Mouse (Mus musculus): Measurements from ENCODE around the gene Stard3. TPM values are rescaled to one million over a fixed set of nuclear protein-coding genes. Genes with fewer than 3 reads are reported as not detected.

Stard3 gene
- total RNA-seq, 2 experiments from 2014 or later = 21.5 to 26.8 TPM

DNA sequence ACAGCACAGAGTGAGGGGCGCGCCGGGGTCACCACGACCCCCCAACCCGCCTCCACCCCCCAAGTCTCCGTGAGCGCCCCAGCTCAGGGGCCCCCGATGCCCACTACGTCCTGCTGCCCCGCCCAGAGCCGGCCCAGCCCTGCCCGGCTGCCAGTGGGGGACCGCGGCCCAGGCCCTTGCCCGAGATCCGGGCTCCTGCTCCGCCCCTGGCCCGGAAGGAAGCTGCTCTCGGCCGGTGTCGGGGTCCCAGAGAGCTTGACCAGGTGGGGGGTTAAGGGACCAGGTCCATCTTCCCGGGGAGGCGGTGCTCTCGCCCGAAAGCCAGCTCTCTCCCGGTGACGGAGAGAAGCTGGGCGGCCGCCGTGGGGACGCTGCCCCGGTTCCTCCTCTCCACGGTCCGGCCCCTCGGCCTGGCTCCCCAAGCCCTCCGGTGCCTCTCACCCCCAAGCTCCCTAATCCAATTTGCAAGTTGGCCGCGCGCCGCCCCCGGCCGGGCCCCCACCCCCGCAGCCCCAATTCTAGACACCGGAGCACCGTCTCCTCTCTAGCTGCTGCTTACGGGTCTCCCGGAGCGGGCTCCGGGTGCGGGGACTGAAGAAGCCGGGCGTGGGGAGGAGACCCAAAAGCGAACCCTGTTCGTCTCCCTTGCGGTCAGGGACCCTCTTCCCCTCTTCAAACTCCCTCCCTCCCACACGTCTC, 29.6 kb upstream of the Stard3 start:
- DNase-seq = no peak
- intact Hi-C loops (cut with DNase I) = no loop called here

DNA sequence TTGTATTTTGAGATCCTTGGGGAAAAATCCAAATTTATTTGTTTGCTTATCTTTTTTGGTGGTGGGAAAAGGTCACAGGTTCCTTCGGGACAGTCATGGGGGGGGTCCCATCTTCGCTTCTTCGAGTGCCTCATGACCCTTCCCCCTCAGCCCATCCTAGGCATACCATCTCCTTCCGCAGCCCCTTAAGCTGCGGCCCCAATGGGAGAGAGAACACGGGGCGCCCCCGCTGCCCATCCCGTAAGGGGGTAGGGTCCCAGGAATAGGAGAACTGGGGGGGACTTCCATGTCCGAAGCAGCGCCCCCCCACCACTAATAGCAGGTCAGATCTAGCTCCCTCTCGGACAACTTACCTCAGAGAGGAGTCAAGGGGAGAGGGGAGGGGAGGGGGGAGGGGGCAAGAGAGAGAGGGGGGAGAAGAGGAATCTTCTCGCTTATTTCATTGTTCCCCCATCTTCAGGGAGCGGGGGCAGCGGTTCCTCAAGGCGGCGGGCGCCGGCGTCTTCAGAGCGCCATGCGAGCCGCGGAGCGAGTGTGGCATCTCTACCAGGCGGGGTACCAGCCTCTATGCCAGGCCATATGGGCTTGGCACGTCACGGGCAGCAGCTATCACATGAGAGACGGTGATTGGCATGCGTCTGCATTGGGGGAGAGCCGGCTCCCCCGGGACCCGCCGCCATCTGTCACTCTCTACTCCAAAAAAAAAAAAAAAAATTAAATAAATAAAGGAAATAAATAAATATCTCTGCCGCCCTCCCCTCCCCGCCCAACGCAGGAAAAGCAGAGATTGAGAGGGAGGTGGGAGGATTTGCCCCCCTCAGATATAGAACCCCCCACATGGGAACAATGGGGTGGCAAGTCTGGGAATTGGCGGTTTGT, 28.8 kb upstream of the Stard3 start, which contains the start of gene Neurod2:
Gene Neurod2 (minus strand): TSS at position 568 of the 879 bp plus-strand sequence.
- no peak for DNase-seq
- intact Hi-C loops (cut with DNase I) = no loop called here

DNA sequence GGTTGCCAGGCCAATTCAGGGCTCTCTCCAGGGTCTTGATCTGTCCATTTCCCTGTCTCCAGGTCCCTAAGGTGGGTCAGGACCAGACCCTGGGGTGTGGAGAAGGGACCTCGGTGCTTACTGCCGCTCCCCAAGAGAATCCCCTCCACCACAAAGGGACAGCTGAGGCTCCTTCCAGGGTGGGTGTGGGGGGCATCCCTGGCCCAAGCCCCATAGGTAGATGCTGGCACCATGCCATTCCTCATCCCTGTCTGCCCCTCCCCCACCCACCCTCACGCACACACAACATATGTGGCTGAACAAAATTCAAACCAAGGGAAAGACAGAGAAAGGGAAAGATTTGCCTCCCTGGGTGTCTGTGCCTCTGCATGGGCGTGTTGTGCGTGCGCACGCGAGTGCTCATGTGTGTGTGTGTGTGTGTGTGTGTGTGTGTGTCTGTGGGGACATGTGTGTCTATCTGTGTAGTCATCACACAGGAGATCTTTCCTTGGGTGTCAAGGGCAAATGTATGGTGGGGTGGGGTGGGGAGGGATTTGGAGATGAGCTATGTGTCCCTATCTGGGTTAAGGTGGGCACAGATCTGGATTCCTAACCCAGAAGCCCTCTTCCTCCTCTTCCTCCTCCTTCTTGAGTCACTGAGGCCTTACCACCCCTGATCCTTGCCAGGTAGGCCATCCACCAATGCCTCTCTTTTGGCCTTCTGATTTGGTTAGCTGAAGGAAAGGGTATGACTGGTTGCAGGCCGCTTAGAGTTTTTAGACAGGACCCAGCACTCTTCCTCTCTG, 28.0 kb upstream of the Stard3 start:
- intact Hi-C loops (cut with DNase I) = no loop called here
- DNase-seq = no peak

DNA sequence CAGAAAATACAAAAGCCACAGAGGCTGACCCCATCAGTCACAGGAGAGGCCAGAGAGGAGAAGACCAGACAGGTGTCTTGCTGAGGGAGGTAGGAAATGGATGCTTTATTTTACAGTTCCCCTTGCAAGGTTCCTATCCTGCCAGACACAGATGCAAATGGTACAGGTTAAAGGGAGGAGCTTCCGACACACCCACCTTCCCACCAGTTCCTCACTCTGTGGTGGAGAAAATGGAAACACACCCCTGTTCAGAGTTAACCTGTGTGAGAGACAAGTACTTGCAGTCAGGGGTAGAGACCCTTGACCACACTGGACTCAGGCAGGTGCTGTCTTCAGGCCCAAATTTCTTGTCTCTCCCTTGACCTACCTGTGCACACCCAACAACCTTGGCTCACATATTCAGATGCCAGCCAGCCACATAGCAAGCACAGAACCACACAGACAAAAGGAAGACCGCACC, 27.4 kb upstream of the Stard3 start:
- no peak for DNase-seq
- intact Hi-C loops (cut with DNase I) = no loop called here

- no peak for DNase-seq
- intact Hi-C loops (cut with DNase I) = no loop called here
Observed at GRCm38 (mm10) chr11:98331401-98331800, 26.8 kb upstream of the Stard3 start.

DNA sequence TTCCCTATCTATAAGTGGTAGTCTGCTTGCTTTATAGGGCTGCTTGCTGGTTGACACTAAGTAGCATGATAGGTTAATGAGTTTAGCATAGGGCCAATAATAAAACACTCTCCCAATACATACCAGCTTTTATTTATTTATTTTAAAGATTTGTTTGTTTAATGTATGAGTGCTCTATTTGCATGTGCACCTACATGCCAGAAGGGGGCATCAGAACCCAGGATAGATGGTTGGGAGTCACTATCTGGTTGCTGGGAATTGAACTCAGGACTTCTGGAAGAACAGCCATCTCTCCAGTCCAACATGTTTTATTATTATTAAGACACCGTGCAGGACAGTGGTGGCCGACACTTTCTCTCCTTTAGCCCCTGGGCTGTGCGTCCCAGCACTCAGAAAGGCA, 26.0 kb upstream of the Stard3 start:
- intact Hi-C loops (cut with DNase I) = no loop called here
- DNase-seq = no peak

GRCm38 (mm10) chr11:98332841-98333240, 25.3 kb upstream of the Stard3 start:
- DNase-seq = no peak
- intact Hi-C loops (cut with DNase I) = no loop called here

DNA sequence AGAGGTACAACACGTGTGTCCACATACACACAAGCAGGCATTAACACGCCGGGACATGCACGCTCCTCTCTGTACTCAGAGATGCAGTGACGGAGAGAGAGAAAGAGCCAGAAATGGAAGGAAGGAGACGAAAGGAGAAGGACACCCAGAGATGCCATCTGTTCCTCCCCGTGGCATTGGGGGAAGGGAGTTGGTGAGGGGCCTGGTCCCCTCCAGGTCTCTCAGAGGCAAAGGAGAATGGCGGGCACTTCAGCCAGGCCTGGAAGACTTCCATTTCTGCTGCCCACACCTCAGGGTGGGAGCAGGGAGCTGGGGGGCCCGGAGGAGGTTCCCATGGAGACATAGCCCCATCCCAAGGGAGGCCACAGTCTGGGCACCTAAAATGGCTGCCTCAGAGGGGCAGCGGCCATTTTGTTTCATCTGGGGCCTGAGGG, 24.9 kb upstream of the Stard3 start:
- intact Hi-C loops (cut with DNase I) = no loop called here
- DNase-seq = no peak

GRCm38 (mm10) chr11:98333981-98334741, 24.0 kb upstream of the Stard3 start:
- intact Hi-C loops (cut with DNase I) = no loop called here
- no peak for DNase-seq

- DNase-seq = no peak
- intact Hi-C loops (cut with DNase I) = no loop called here
Observed at GRCm38 (mm10) chr11:98335250-98335649, 22.9 kb upstream of the Stard3 start.

DNA sequence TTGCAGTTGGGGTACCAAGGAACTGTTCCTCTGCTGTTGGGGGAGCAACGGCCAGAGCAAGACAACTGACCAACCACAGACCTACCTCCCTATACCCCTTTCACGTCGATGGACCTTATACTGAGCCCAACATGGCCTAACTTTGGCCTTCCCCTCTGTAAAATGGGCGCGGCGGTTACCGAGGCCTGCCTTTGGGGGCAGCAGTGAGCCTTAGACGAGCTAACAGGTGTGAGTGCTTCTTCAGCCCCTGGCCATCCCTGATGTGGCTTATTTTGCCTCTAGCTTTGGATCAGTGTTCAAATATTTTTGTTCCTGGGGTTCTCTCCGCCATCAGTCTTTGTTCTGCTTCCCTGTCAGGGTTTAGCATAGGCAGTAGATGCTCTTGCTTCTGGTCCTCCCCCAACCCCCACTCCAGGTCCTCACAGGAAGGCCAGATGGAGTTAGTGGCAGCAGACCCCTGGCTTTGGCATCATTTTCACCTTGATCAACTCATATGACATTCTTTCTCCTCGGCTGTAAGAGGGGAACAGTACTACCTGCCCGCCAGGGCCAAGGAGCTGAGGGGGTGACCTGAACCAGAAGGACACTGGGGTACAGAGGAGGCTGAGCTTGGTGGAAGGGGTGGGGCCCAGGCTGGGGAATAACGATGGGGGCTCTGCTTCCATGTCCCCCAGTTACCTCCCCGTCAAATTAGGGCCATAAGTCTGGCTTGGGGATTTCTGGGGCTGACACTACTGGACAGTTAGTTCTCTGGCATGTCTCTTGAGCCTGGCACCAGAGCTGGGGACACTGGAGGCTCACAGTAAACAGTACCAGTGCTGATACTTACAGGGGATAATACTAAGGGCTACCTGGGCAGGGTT, 21.7 kb upstream of the Stard3 start:
- intact Hi-C loops (cut with DNase I) = no loop called here
- no peak for DNase-seq

- intact Hi-C loops (cut with DNase I) = no loop called here
Observed at GRCm38 (mm10) chr11:98338507-98338961, 19.6 kb upstream of the Stard3 start.

DNA sequence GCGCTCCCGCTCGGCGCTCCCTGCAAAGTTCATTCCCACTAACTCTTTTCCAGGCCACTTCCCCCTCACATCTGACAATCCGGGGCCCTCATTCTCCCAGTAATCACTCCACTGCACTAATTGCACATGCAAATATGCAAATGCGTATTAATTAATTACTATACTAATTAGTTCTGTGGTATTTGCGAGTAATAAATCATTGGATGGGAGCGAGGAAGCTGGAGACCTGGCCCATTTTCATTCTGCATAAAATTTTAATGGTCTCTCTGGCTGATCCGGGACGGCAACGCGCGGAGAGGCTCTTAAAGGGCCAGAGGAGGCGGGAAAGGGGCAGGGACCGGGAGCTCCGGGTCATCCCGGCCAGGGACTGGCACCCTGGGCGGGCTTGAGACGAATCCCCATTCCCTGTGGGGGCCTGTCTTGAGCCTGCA, 19.1 kb upstream of the Stard3 start:
- intact Hi-C loops (cut with DNase I) = no loop called here
- no peak for DNase-seq

More at GRCm38 (mm10) chr11:98338507-98338961, 19.6 kb upstream of the Stard3 start:
- peak; percentile 41 to 46 for DNase-seq

DNA sequence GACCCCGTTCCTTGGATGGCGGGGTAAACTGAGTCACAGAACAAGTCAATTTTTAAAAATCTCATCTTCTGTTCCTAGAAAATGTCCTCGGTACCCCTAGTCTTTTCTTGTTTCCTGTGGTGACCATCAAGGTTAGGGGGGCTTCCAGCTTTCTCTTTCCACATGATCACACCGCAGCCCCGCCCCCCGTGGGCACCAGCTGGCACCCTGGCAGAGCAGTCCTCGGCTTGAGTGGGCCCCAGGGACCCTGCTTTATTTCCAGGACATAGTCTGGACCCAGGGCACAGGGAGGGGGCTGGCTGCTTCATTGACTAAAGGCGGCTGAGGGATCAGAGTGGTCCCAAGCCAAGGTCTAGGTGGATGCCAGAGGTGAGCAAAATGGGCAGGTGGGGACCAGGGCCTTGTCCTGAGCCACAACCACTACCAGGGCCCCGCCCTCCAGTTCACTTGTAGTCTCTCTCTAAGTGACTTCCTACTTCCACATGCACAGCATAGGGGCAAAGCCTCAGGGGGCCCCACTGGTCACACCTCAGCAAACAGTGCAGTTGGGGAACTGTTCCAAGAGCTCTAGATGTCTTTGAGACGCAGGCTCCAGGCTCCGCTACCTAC, 18.4 kb upstream of the Stard3 start:
- no peak for DNase-seq
- intact Hi-C loops (cut with DNase I) = no loop called here

DNA sequence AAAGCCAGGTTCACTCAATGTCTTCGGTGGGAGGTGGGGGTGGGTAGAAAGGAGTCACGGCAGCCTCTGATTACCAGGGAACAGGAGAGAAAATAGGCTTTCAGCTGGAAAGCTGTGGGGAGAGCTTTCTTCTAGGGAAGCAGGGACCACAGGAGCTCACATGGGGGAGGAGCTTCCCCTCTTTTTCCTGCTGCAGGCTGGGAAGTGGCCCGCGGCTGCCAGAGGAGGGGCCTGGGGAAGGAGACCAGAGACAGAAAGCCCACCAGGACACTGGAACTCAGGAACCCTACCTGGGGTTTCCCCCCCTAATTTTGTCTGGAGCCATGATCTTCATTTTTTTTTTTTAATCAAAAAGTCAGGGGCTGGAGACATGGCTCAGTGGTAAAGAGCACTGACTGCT, 17.6 kb upstream of the Stard3 start:
- intact Hi-C loops (cut with DNase I) = no loop called here
- DNase-seq = no peak

DNA sequence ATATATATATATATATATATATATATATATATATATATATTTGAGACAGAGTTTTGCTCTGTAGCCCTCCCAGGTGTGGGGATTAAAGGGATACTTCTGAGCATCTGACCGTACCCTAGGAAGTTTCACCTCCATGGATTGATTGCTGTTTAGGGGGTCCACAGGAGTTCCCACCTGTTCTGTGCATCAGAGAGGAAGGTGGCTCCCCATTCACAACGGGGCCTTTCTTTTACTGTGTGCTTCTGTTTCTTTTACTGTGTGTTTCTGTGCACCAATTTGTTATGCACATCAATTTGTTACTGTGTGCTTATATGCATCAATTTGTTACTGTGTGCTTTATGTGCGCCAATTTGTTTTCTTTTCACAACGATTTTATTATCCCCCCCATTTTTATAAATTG, 17.0 kb upstream of the Stard3 start:
- intact Hi-C loops (cut with DNase I) = no loop called here
- DNase-seq = no peak

DNA sequence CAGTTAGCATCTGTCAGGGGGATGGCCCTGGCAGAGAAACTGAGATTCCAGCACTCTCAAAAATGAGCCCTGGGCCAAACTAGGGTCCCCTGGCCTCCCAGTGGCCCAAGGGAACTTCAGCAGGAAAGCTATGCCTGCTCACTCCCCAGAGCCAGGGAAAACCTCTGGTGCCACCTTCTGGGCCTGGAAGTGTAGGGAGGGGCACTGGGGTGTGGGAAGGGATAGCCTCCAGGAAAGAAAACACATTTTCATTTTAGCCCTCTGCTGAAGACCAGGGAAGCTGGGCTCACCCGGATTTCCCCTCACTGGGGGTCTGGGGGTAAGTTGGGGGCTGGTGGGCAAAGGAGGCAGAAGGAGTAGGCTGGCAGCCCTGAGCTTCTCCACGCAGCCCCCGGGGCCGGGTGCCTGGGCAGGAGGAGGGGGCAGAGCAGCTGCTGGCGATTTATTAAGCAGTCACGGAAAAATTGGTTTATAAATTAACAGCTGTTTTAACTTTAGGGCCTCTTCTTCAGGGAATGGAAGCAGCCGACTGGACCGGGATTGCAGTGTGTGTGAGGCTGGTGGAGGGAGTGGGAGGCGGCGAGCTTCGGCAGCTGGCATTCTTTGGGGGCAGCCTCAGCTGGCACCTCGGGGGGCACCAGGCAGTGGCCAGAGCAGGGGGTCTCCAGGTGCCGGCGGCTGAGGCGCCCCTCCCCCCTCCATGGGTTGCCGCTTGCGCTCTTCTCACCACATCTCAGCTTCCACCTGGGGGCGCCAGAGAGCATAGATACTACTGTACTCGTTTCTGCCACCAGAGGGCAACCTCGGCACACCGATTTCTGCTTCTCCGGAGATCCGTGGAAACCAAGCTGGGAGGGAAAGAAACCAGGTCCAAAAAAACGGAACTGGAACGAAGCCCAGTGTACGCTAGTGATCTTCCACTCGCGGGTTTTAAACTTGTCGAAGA, 15.9 kb upstream of the Stard3 start:
- intact Hi-C loops (cut with DNase I) = loop anchor here (1.0 to 2.0 kb wide), 4 partner anchors 30 to 115 kb away; no protein-coding TSS in a partner anchor
- DNase-seq = peak; percentile 98 to 99
